Mouse (Mus musculus): ENCODE data around the gene Slc37a1.

DNA sequence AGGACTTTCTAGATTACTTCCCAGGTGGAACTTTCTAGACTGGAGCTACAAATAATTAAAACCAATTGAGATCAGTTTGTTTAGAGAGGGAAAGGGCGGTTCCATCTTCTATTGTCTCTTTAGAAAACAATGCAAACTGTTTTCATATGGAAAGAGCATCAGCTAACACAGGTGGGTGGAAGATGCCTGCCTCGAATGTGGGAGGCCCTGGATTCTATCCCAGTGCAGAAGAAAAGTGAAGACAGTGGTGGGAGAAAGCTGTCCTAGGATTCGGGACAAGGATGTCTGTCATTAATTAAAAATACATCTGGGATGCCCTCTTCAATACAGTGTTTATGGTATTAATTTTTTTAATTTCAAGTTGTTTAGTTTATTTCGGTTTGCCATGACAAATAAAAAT is 19.5 kb upstream of the Slc37a1 start:
- TF ChIP-seq CTCF (IDR thresholded peaks at IDR 0.05) (no peak), EP300 (IDR thresholded peaks at IDR 0.05; ENCODE audit: insufficient read depth, low read depth, low read length) (no peak), POLR2A (IDR thresholded peaks at IDR 0.05; ENCODE audit: insufficient read depth, low read depth, low read length) (no peak)
